Mouse (Mus musculus) cerebellum, postnatal 14 days (tissue): ENCODE data around the gene Umad1.
"Not testable (repeated sequence)": the region's sequence is repeated elsewhere in the genome, so short reads cannot be mapped to it uniquely, and the experiment has no call there.

ENCODE experiments used
- DNase-seq, 2 experiments: peaks; one replicate each; pipeline ENCODE4 v3.0.0; 2021; ENCODE audit warnings: mixed read lengths in 2 of 2

Gene Umad1

GRCm38 (mm10) chr6:8319591-8319990 lies 60.5 kb downstream of the Umad1 start:
- no peak for DNase-seq

GRCm38 (mm10) chr6:8331496-8331895 lies 72.4 kb downstream of the Umad1 start:
- DNase-seq, result not testable (repeated sequence)

DNA sequence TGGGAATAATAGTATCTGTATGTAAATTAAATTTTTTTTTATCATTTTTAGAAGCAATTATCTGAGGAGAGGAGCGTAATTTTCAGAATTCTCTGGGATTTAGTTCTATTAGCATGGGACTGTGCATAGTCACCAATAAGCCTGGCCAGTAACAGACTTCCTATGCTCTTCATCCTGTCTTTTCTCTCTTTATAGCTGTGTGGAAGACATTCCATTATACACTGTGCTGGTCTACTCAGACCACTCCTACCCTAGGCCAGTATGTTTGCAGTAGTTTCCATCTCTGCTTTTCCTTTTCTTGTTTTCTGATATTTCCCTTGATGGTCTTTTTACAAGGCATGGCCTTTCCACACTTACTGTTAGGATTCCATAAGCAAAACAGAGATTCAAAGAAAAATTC lies 74.3 kb downstream of the Umad1 start:
- no peak for DNase-seq

- no peak for DNase-seq
Measured at GRCm38 (mm10) chr6:8336487-8337390, 77.7 kb downstream of the Umad1 start.

DNA sequence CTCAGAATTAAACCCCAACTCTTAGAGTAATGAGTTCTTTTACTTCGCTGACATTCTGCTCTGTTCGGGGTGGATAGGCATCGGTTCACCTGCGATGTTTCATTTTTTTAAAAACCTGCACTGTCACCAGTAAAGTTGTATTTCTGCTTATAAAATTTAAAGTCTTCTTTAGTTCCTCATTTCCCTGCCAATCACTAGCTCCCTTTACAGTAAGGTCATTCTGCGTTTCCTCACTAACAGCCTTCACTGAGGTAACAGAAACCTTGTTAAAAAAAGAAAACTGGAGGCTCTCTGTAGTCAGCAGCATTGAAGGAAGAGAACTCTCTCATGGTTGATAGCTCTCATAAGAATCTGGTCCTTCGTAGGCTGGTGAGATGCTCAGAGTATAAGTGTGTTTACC lies 80.4 kb downstream of the Umad1 start:
- no peak for DNase-seq

DNA sequence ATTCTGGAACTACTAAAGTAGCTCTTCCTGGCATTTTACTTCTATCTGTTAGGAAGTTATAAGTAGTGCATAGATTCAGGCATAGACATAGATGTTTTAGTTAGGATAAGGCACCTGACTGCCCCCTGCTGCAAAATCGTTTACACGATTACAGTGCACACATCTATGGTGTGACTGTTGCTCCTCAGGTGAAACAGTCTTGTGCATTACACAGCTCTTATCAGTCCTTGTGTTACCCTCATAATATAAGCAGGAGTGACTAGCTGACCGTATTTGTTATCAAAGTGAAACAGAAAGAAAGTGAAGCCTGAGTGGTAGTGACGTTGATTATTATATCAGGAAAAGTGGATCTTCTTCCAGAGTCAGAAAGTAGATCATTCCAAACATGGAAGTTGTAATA lies 84.2 kb downstream of the Umad1 start:
- DNase-seq, result no peak

DNA sequence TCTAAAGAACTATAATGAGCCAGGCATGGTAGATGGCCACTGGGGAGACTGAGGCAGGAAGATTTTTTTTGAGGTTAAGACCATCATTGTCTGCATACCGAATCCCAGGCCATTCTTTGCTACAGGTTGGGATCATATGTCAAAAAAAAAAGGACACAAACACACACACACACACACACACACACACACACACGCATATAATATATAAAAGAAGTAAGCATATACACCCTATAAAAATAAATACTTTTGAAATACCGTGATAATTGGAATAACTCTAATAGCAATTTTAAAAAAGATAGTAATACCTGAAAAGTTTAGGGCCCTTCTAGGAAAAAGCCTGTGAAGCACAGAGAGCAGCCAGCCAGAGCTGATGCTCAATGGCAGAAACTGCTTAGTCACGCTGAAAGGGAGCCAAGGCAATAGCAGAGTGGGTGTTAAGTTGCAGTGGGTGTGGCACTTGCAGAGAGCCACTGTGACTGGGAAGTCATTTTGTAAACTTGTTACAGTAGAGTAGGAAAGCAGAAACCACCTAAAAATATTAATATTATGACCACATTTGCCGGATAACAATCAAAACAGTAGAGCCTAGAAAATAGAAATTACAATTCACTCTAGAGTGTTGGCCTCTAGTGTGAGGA lies 86.2 kb downstream of the Umad1 start:
- DNase-seq, result no peak

DNA sequence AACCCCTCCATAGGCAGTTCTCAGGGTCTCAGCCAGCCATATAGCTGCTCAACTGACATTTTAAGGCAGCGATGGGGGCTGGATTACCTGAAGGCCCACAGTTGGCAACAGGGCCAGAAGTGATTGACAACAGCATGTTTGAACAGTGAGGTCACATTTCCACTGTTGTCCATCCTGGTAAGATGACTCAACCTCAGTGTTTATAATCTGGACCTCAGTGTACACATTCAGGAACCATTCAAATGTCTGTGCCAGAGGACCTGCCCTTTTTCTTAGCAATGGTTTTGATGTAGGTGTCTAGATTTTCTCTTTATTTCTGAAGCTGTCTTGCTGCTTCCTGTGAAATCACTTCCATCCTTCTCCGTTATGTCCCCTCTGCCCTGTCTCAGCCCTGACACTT lies 88.1 kb downstream of the Umad1 start:
- DNase-seq, result no peak

GRCm38 (mm10) chr6:8348344-8348743 lies 89.3 kb downstream of the Umad1 start:
- no peak for DNase-seq

DNA sequence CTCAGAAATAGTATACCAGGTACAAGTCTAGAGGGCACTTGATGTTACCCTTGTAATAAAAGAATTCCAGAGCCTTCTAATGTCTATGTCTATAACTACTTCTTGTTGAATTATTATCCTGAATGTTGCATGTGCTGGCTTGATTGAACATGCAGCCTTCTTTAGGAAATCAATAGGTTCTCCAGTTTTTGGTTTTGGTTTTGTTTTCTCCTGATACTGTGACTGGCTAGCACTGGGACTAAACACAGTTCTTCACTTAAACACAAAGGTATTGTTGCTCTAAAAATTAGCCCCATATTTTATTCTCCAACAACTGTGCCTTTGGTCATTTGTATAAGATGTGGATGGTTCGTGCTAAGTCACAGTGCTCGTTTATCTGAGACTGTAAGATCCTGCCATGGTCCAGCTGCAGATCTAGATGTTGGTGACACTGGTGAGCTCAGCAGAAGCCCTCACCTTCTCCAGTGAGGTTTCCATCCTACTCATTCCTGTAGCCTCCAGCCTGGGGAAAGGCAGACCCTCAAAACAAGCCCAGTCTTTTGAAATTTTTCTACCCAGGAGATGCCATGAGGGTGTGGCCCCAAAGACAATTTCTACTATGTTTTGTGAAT lies 90.1 kb downstream of the Umad1 start:
- DNase-seq, result no peak

DNA sequence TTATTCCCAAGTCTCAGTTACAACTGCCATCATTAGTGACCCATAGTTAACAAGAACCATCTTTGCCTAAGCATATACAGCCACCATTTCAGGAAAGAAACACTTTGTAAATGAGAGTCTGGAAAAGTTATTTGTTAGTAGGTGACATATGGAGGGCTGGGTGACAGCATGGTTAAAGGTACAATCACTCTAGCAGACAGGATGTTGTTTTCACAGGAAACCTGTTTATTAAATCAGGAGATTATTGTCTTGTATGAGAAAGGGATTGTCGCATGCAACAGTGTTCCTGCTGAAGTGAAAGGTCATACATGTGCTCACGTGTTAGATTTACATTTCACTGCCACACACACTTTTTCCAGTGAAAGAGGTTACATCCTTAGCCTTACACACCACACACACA lies 92.4 kb downstream of the Umad1 start:
- DNase-seq, result no peak

DNA sequence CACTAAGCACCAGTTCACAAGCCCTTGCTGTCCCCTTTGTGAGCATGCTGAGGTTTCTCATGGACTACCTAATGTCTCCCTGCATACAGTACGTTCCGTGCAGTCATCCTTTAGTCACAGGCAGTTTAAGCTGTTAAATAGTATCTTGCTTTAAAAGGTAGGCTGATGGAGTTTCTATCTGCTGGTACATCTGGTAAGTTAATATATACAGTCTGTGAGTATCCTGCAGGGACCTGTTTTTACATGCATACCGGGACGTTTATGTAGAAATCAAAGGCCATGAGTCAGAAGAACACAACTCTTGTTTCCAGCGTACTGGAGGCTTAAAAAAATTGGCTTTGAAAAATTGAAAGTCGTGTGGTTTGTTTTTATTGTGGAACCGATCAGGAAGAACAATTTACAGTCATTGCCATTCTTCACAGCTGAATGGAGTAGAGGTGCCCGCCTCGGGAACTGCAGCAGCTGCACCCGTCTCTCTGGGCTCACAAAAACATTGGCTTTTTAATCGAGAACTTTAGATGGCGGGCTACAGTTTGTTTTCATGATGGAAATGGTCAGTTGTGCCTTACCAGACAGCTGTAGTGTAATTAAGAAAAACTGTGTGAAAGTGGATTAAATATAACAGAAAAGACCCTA lies 93.6 kb downstream of the Umad1 start:
- DNase-seq, result no peak

DNA sequence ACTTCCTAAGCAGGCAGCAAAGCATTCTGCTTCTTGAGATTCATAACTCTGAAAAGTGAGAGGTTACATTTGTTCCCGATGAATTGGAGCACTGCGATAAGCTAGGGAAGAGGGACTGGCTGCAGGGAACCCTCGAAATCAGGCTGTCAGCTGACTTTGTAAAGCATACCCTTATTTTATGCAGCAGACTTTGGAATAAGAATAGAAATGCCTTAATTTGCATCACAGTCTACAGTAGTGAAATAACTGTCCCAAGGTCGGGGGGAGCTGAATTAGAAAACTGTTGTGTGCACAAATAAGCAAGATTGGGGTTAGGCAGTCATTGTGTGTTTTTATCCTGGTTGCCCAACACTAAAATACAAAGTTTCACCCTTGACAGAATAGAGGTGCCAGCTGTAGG lies 94.4 kb downstream of the Umad1 start:
- no peak for DNase-seq

GRCm38 (mm10) chr6:8354846-8355245 lies 95.8 kb downstream of the Umad1 start:
- DNase-seq, result no peak

GRCm38 (mm10) chr6:8358232-8358631 lies 99.1 kb downstream of the Umad1 start:
- no peak for DNase-seq

DNA sequence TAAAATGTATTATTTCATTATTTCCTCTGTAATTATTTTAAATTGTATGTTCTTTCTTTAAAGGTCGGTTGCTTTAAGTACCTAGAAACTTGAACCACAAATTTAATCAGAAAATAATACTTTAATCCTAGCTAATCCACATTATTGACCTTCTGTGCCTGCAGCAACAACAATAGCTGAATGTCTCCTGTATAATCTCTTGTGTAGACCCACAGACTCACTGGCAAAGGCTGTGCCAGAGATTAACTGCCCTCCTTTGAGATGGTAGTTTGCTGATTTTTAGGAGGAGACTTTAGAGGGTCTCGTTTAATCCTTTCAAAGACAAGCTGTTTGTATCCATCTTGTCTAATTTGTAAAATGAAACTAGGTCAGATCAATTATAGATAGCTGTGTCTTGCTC lies 99.7 kb downstream of the Umad1 start:
- DNase-seq, result no peak

DNA sequence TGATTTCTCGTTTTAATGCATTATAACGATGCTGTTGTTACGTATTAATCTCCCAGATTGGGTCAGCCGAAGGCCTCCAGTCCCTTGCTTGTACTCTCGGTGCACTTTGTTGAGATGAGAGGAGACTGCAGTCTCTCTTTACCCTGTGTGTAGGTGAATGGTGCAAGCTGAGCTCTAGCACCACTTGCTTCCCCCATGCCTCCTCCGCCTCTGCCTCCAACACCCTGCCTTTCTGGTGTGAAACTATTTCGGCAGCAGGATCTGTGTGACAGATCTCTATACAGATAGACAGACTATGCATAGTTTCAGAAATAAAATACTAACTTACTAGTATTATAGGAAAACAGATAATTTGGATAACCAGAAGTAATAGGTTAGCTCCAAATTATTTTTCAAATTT lies 101.7 kb downstream of the Umad1 start:
- no peak for DNase-seq

GRCm38 (mm10) chr6:8364033-8364756 lies 105.1 kb downstream of the Umad1 start:
- peak; percentile 23 to 26 for DNase-seq

GRCm38 (mm10) chr6:8364757-8365150 lies 105.7 kb downstream of the Umad1 start:
- no peak for DNase-seq

DNA sequence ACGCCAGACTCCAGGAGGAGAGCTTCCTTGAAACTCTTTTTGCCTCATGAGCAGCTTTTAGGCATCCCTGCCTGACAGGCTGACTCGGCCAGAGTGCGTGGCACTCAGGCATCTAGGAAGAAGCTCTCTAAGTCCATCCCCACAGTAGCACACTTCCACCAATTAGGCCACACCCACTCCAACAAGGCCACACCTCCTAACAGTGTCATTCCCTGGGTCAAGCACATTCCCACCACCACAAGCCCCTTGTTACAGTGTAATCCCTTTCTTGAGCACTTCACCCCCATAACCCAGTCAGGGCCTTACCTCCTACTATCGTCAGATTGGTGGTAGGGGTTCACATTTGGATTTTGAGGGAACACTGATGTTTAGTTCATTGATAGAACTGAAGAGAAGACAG lies 108.6 kb downstream of the Umad1 start:
- no peak for DNase-seq

DNA sequence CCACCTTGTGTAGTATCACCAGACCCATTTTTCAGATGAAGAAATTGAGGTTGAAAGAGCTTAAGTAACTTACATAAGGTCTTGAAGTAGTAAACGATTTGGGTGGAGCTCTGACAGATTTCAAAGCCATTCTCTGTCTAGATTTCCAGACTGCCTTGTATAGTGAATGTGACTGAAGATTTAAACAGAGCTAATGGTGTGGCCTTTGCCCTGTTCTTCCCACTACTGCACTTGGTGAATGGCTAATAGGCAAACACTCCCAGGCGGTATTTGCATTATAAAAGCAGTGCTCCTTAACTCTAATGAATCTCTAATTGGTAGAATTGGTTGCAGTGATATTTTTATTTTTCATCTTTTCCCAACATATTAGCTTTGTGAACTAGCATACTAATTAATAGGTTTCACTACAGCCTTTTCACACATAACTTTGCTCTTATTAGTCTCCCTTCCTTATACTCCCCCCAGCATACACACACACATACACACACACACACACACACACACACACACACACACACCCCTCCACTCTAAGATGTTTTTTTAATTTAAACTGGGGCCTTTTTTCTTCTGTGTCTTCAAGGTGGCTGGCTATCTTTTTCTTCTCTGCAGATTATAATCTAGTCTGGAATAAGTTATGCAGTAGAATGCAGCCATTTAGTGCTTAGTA lies 109.2 kb downstream of the Umad1 start:
- no peak for DNase-seq

- no peak for DNase-seq
Measured at GRCm38 (mm10) chr6:8370624-8371023, 111.5 kb downstream of the Umad1 start.
